Mouse (Mus musculus) bone marrow macrophage, adult 2 months (primary cell): ENCODE measurements around the gene Asic2. TPM values are rescaled to one million over a fixed set of nuclear protein-coding genes. Genes with fewer than 3 reads are reported as not detected.

Experiments
- H3K27ac ChIP-seq: 2 replicates; pipeline ENCODE4 v1.5.1; 2012; ENCODE audit warnings: low read depth, low read length; ENCODE audit not compliant: insufficient read depth
- H3K4me1 ChIP-seq: 2 replicates; pipeline ENCODE4 v1.6.1; 2012; ENCODE audit warnings: low read length; ENCODE audit not compliant: control insufficient read depth, insufficient read depth
- H3K4me3 ChIP-seq: 2 replicates; pipeline ENCODE4 v1.5.1; 2012; ENCODE audit warnings: mild to moderate bottlenecking, low read length, moderate library complexity; ENCODE audit not compliant: insufficient read depth
- CTCF ChIP-seq: IDR thresholded peaks from 2 replicates; pipeline ENCODE4 v1.5.1; 2012; ENCODE audit warnings: low read depth, mild to moderate bottlenecking, low read length, moderate library complexity
- POLR2A ChIP-seq: IDR thresholded peaks from 2 replicates; pipeline ENCODE4 v1.6.1; 2012; ENCODE audit warnings: mild to moderate bottlenecking, low read depth, low read length, borderline replicate concordance
- polyA plus RNA-seq: library from polyadenylated mRNA; stranded (reverse); fragments of >200 nt; gene quantifications from 2 replicates; pipeline ENCODE4 v1.2.4, GENCODE M21; 2012; ENCODE audit not compliant: missing spikeins, insufficient read depth, insufficient read length

Gene Asic2
- polyA plus RNA-seq, 1 experiment, result not detected

- TF ChIP-seq POLR2A (no peak), CTCF (no peak)
- no peak overlapping the region for H3K4me3 ChIP-seq
- no peaks in the 10 kb centered on the region for H3K4me1 ChIP-seq
- H3K27ac ChIP-seq, result no peak overlapping the region
Measured at GRCm38 (mm10) chr11:80903426-80903825, 1064.8 kb downstream of the Asic2 start.

- Histone ChIP-seq H3K4me3 (no peak overlapping the region), H3K27ac (no peak overlapping the region), H3K4me1 (no peaks in the 10 kb centered on the region)
- TF ChIP-seq POLR2A, result no peak
- no peak for TF ChIP-seq CTCF
Measured at GRCm38 (mm10) chr11:80902664-80903063, 1065.6 kb downstream of the Asic2 start.

- Histone ChIP-seq H3K27ac (no peak overlapping the region), H3K4me3 (no peak overlapping the region), H3K4me1 (no peaks in the 10 kb centered on the region)
- TF ChIP-seq POLR2A, result no peak
- no peak for TF ChIP-seq CTCF
Measured at GRCm38 (mm10) chr11:80900555-80900954, 1067.7 kb downstream of the Asic2 start.

GRCm38 (mm10) chr11:80895853-80896252 lies 1072.4 kb downstream of the Asic2 start:
- H3K27ac ChIP-seq, result no peak overlapping the region

GRCm38 (mm10) chr11:80889336-80890063 lies 1078.8 kb downstream of the Asic2 start:
- Histone ChIP-seq H3K4me1 (no peaks in the 10 kb centered on the region), H3K27ac (no peak overlapping the region), H3K4me3 (no peak overlapping the region)
- TF ChIP-seq POLR2A (no peak), CTCF (no peak)

More at GRCm38 (mm10) chr11:80895853-80896252, 1072.4 kb downstream of the Asic2 start:
- TF ChIP-seq POLR2A (no peak), CTCF (no peak)
- Histone ChIP-seq H3K4me3 (no peak overlapping the region), H3K4me1 (no peaks in the 10 kb centered on the region)

- no peak for TF ChIP-seq POLR2A
- no peak for TF ChIP-seq CTCF
- Histone ChIP-seq H3K4me3 (no peak overlapping the region), H3K27ac (no peak overlapping the region), H3K4me1 (no peaks in the 10 kb centered on the region)
Measured at GRCm38 (mm10) chr11:80887021-80887420, 1081.2 kb downstream of the Asic2 start.

GRCm38 (mm10) chr11:80886365-80886764 lies 1081.9 kb downstream of the Asic2 start:
- no peak for TF ChIP-seq CTCF
- no peak for TF ChIP-seq POLR2A
- Histone ChIP-seq H3K27ac (no peak overlapping the region), H3K4me3 (no peak overlapping the region), H3K4me1 (no peaks in the 10 kb centered on the region)

- H3K27ac ChIP-seq, result no peak overlapping the region
- TF ChIP-seq CTCF (no peak), POLR2A (no peak)
- no peak overlapping the region for H3K4me3 ChIP-seq
- H3K4me1 ChIP-seq, result no peaks in the 10 kb centered on the region
Measured at GRCm38 (mm10) chr11:80884521-80885231, 1083.6 kb downstream of the Asic2 start.

- no peaks in the 10 kb centered on the region for H3K4me1 ChIP-seq
- no peak for TF ChIP-seq POLR2A
- no peak for TF ChIP-seq CTCF
- H3K27ac ChIP-seq, result no peak overlapping the region
- H3K4me3 ChIP-seq, result no peak overlapping the region
Measured at GRCm38 (mm10) chr11:80882229-80882810, 1085.9 kb downstream of the Asic2 start.

- TF ChIP-seq POLR2A (no peak), CTCF (no peak)
- Histone ChIP-seq H3K27ac (no peak overlapping the region), H3K4me3 (no peak overlapping the region), H3K4me1 (no peaks in the 10 kb centered on the region)
Measured at GRCm38 (mm10) chr11:80878026-80878425, 1090.2 kb downstream of the Asic2 start.
